Mouse (Mus musculus): ENCODE data around the gene Ostm1. TPM values are rescaled to one million over a fixed set of nuclear protein-coding genes. Genes with fewer than 3 reads are reported as not detected.

Ostm1 gene
- polyA plus RNA-seq, 1 experiment from 2014 or later, result 13.8 TPM

- H3K27me3 ChIP-seq (replicated peaks; ENCODE audit: control insufficient read depth, insufficient read depth, low read length), result peaks cover 100% of the 10 kb centered on the region
- peak overlapping the region; percentile 27 for H3K4me3 ChIP-seq (ENCODE audit: low read depth, low read length)
- no peak overlapping the region; the same call in 1 of the 2 replicates for H3K9ac ChIP-seq (ENCODE audit: low read depth, low read length)
- H3K36me3 ChIP-seq (ENCODE audit: control insufficient read depth, insufficient read depth, low read length), result no peaks in the 10 kb centered on the region
- 1% methylated on average over 33 of the region's 39 CpGs for WGBS
- no peak overlapping the region for H3K27ac ChIP-seq (replicated peaks; ENCODE audit: low read depth, low read length)
- no peaks in the 10 kb centered on the region for H3K9me3 ChIP-seq (ENCODE audit: control insufficient read depth, low read length)
- DNase-seq (ENCODE audit: low spot score) (no peak), ATAC-seq (ENCODE audit: low read depth) (no peak)
- H3K4me1 ChIP-seq (ENCODE audit: control insufficient read depth, insufficient read depth, low read length), result peaks cover 8% of the 10 kb centered on the region; the same call in 1 of the 2 replicates
- H3K4me2 ChIP-seq (ENCODE audit: low read depth, low read length), result peak overlapping the region; percentile 46
Observed at GRCm38 (mm10) chr10:42632453-42633360, 49.1 kb downstream of the Ostm1 start.

- no peak for DNase-seq (ENCODE audit: low spot score)
- no peak overlapping the region for H3K9ac ChIP-seq (ENCODE audit: low read depth, low read length)
- 4% methylated on average over 22 of the region's 23 CpGs for WGBS
Observed at GRCm38 (mm10) chr10:42633361-42634121, 49.9 kb downstream of the Ostm1 start.

GRCm38 (mm10) chr10:42634122-42634720 is 50.6 kb downstream of the Ostm1 start:
- DNase-seq (ENCODE audit: low spot score), result no peak
- H3K36me3 ChIP-seq (ENCODE audit: control insufficient read depth, insufficient read depth, low read length), result no peaks in the 10 kb centered on the region
- ATAC-seq (ENCODE audit: low read depth), result 0 out of 2 replicates have a peak, but pooled peaks have one; percentile 7
- no peaks in the 10 kb centered on the region for H3K9me3 ChIP-seq (ENCODE audit: control insufficient read depth, low read length)
- no peak overlapping the region for H3K9ac ChIP-seq (ENCODE audit: low read depth, low read length)
- H3K4me2 ChIP-seq (ENCODE audit: low read depth, low read length), result no peak overlapping the region
- H3K4me1 ChIP-seq (ENCODE audit: control insufficient read depth, insufficient read depth, low read length), result peaks cover 8% of the 10 kb centered on the region; the same call in 1 of the 2 replicates
- H3K4me3 ChIP-seq (ENCODE audit: low read depth, low read length), result no peak overlapping the region
- no peak overlapping the region for H3K27ac ChIP-seq (replicated peaks; ENCODE audit: low read depth, low read length)
- H3K27me3 ChIP-seq (replicated peaks; ENCODE audit: control insufficient read depth, insufficient read depth, low read length), result peaks cover 96% of the 10 kb centered on the region
- 3% methylated on average over 8 of the region's 8 CpGs for WGBS

More at GRCm38 (mm10) chr10:42633361-42634121, 49.9 kb downstream of the Ostm1 start:
- ATAC-seq (ENCODE audit: low read depth), result 0 out of 2 replicates have a peak, but pooled peaks have one; percentile 3
- peaks cover 100% of the 10 kb centered on the region for H3K27me3 ChIP-seq (replicated peaks; ENCODE audit: control insufficient read depth, insufficient read depth, low read length)
- peak overlapping the region; percentile 27 for H3K4me3 ChIP-seq (ENCODE audit: low read depth, low read length)
- H3K36me3 ChIP-seq (ENCODE audit: control insufficient read depth, insufficient read depth, low read length), result no peaks in the 10 kb centered on the region
- peak overlapping the region; percentile 46 for H3K4me2 ChIP-seq (ENCODE audit: low read depth, low read length)
- H3K4me1 ChIP-seq (ENCODE audit: control insufficient read depth, insufficient read depth, low read length), result peaks cover 8% of the 10 kb centered on the region; the same call in 1 of the 2 replicates
- H3K9me3 ChIP-seq (ENCODE audit: control insufficient read depth, low read length), result no peaks in the 10 kb centered on the region
- H3K27ac ChIP-seq (replicated peaks; ENCODE audit: low read depth, low read length), result no peak overlapping the region

- WGBS, result 3% methylated on average over 7 of the region's 11 CpGs
- Histone ChIP-seq H3K27ac (replicated peaks; ENCODE audit: low read depth, low read length) (no peak overlapping the region), H3K27me3 (replicated peaks; ENCODE audit: control insufficient read depth, insufficient read depth, low read length) (peaks cover 88% of the 10 kb centered on the region), H3K4me1 (ENCODE audit: control insufficient read depth, insufficient read depth, low read length) (peaks cover 8% of the 10 kb centered on the region; the same call in 1 of the 2 replicates), H3K9me3 (ENCODE audit: control insufficient read depth, low read length) (no peaks in the 10 kb centered on the region), H3K4me2 (ENCODE audit: low read depth, low read length) (peak overlapping the region; percentile 46), H3K4me3 (ENCODE audit: low read depth, low read length) (peak overlapping the region; percentile 29; the same call in 1 of the 2 replicates), H3K36me3 (ENCODE audit: control insufficient read depth, insufficient read depth, low read length) (no peaks in the 10 kb centered on the region), H3K9ac (ENCODE audit: low read depth, low read length) (no peak overlapping the region)
- DNase-seq (ENCODE audit: low spot score) (no peak), ATAC-seq (ENCODE audit: low read depth) (no peak)
Observed at GRCm38 (mm10) chr10:42635046-42635445, 51.4 kb downstream of the Ostm1 start.

- H3K27me3 ChIP-seq (replicated peaks; ENCODE audit: control insufficient read depth, insufficient read depth, low read length), result peaks cover 80% of the 10 kb centered on the region
- ATAC-seq (ENCODE audit: low read depth) (no peak), DNase-seq (ENCODE audit: low spot score) (no peak)
- WGBS, result 1% methylated on average over 35 of the region's 52 CpGs
- peak overlapping the region; percentile 46 for H3K4me2 ChIP-seq (ENCODE audit: low read depth, low read length)
- no peaks in the 10 kb centered on the region for H3K36me3 ChIP-seq (ENCODE audit: control insufficient read depth, insufficient read depth, low read length)
- H3K4me1 ChIP-seq (ENCODE audit: control insufficient read depth, insufficient read depth, low read length), result peaks cover 8% of the 10 kb centered on the region; the same call in 1 of the 2 replicates
- peak overlapping the region; percentile 29 for H3K4me3 ChIP-seq (ENCODE audit: low read depth, low read length)
- no peak overlapping the region for H3K27ac ChIP-seq (replicated peaks; ENCODE audit: low read depth, low read length)
- H3K9ac ChIP-seq (ENCODE audit: low read depth, low read length), result no peak overlapping the region
- H3K9me3 ChIP-seq (ENCODE audit: control insufficient read depth, low read length), result no peaks in the 10 kb centered on the region
Observed at GRCm38 (mm10) chr10:42635566-42636359, 52.1 kb downstream of the Ostm1 start.

GRCm38 (mm10) chr10:42636360-42637182 is 52.9 kb downstream of the Ostm1 start:
- Histone ChIP-seq H3K9me3 (ENCODE audit: control insufficient read depth, low read length) (no peaks in the 10 kb centered on the region), H3K36me3 (ENCODE audit: control insufficient read depth, insufficient read depth, low read length) (no peaks in the 10 kb centered on the region), H3K4me1 (ENCODE audit: control insufficient read depth, insufficient read depth, low read length) (peaks cover 8% of the 10 kb centered on the region; the same call in 1 of the 2 replicates), H3K27me3 (replicated peaks; ENCODE audit: control insufficient read depth, insufficient read depth, low read length) (peaks cover 72% of the 10 kb centered on the region), H3K27ac (replicated peaks; ENCODE audit: low read depth, low read length) (no peak overlapping the region), H3K4me3 (ENCODE audit: low read depth, low read length) (peak overlapping the region; percentile 4), H3K4me2 (ENCODE audit: low read depth, low read length) (peak overlapping the region; percentile 10; the same call in 1 of the 2 replicates), H3K9ac (ENCODE audit: low read depth, low read length) (no peak overlapping the region)
- no peak for ATAC-seq (ENCODE audit: low read depth)
- no peak for DNase-seq (ENCODE audit: low spot score)
- WGBS, result 3% methylated on average over 27 of the region's 27 CpGs

GRCm38 (mm10) chr10:42637183-42637788 is 53.7 kb downstream of the Ostm1 start:
- H3K4me1 ChIP-seq (ENCODE audit: control insufficient read depth, insufficient read depth, low read length), result peaks cover 8% of the 10 kb centered on the region; the same call in 1 of the 2 replicates
- H3K27me3 ChIP-seq (replicated peaks; ENCODE audit: control insufficient read depth, insufficient read depth, low read length), result peaks cover 65% of the 10 kb centered on the region
- H3K4me2 ChIP-seq (ENCODE audit: low read depth, low read length), result peak overlapping the region; percentile 10; the same call in 1 of the 2 replicates
- no peaks in the 10 kb centered on the region for H3K9me3 ChIP-seq (ENCODE audit: control insufficient read depth, low read length)
- WGBS, result 4% methylated on average over 18 of the region's 18 CpGs
- no peak overlapping the region for H3K27ac ChIP-seq (replicated peaks; ENCODE audit: low read depth, low read length)
- H3K4me3 ChIP-seq (ENCODE audit: low read depth, low read length), result peak overlapping the region; percentile 4; the same call in 1 of the 2 replicates
- ATAC-seq (ENCODE audit: low read depth) (0 out of 2 replicates have a peak, but pooled peaks have one; percentile 20), DNase-seq (ENCODE audit: low spot score) (peak; percentile 85)
- H3K9ac ChIP-seq (ENCODE audit: low read depth, low read length), result no peak overlapping the region
- no peaks in the 10 kb centered on the region for H3K36me3 ChIP-seq (ENCODE audit: control insufficient read depth, insufficient read depth, low read length)

All from embryonic facial prominence, embryonic 14.5 days (tissue).